Mouse (Mus musculus) MEL-GATA-1-ER (cell line): ENCODE data around the gene Iqgap3.

Experiments used
- DNase-seq: peaks from one replicate; pipeline ENCODE4 v3.0.0-alpha.2; 2012; ENCODE audit warnings: low read depth; ENCODE audit errors: extremely low read depth

Gene Iqgap3

DNA sequence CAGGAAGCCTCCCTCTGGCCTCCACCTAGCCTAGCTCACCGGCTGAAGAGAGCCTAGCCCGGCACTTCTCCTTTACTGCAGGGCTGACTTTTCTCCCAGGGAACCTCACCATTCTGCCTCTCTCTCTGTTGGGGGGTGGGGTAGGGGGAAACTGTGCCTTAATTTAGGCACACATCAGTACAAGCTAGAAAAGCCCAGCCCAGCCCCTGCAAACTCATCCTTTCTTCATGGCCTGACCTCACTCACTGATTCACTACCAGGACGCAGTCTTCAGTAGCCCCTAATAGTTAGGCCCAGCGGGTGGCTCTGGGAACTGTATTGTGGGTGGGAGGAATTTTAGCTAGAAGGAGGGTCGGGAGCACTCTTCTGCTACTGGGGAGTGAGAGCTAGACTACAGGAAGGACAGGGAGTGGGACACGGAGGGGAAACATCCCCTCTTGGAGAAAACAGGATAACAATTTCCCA, 67.8 kb downstream of the Iqgap3 start:
- no peak for DNase-seq

DNA sequence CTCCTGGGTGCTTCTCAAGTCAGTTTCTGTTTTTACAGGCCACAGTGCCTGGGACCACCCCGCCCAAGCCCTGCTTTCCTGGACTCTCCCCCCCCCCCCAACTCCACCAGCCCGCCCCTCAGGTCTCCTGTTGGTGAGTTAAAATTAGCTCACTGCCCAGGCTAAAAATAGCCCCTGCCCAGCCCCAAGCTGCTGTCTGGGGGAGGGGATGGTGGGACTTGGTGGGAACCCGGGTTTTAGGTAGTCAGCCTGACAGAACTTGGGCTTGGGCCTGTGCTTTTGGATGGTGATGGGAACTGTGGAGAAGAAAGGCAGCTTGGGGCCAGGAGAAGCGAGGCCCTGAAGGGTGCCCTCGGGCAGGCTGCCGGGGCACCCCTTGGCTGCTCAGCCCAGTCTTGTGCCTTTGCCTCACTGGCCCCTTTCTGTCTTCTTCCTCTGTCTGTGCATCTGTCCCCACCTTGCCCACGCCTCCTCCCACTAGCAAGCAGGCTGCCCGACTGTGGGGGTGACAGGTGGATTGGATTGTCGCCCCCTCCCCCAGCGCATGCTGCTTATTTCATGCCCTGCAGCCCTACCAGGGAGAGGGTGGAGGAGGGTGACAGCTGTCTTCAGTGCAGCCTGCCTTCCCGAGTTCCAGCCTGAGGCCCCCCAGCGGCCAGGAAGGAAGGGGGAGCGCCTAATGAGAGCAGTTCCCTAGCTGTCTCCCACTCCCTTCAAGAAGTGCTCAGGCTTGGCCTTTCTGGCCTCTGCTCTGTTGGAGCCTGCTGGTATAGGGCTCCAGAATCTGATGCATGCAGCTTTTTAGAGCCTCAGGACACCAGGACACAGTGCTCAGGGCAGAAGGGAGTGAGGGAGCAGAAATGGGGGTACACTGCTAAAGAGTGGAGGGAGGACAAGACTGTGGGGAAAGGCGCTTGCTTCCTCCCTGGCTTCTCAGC, 68.6 kb downstream of the Iqgap3 start:
- DNase-seq: no peak

DNA sequence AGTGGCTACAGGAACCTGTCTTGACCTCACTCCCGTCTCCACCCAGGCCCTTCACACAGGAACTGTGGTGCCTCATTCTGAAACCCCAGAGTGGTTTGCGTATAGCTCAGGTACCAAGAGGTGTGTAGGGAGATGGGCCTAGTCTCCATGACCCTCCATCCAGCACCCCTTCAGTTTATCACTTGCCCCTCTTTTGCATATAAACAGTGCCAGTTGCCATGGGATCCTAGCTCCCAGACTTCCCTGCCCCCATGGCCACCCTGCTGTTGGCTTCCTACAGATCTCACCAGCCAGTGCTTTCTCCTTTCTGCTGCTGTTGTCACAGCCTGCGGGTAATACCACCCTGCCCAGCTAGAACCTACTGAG, 69.2 kb downstream of the Iqgap3 start:
- no peak for DNase-seq

DNA sequence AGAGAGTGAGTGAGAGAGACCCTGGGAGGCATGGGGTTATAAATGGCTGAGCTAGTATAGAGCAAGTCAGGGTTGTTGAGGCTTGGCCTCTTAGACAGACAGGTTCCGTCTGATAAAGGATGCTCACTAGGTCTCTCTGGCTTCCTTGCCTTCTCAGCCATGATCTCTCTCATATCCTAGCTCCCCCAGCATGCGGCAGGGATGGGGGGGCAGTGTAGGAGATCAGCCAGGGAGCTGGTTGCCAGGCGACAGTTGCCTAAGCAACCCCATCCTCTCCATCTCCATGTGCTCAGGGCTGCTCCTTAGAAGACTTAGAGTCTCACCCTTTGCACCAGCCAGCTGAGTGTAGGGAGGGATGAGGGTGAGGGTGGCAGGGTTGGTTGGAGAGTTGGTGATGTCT, 70.3 kb downstream of the Iqgap3 start:
- no peak for DNase-seq

DNA sequence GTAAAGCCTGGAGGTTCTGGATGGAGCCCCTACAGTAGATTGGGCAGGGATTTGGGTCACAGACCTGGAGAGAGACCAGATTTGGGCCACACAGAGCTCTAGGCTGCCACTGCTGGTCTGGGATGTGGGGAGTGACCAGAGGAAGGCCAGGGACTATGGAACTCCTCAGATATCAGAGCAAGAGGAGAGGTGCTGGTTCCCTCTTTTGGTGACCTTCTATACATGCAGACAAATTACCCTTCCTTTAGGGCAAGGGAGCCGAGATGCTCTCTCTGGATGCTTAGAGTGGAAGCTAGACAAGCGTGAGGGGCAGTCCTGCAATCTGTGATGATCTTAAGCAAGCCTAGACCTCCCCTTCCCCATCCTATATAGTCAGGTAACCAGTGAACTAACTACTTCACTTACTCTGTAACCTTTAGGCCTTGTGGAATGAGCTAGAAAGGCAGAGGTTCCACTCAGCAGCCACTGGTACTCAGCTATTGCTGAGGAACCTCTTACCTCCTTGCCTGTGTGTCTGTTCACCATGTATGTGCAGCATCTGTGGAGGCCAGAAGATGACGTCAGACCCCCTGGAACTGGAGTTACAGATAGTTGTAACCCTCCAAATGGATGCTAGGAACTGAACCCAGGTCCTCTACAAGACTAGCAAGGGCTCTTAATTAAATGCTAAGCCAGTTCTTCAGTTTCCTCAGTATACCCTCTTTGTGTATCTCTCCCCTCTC, 71.7 kb downstream of the Iqgap3 start:
- no peak for DNase-seq

DNA sequence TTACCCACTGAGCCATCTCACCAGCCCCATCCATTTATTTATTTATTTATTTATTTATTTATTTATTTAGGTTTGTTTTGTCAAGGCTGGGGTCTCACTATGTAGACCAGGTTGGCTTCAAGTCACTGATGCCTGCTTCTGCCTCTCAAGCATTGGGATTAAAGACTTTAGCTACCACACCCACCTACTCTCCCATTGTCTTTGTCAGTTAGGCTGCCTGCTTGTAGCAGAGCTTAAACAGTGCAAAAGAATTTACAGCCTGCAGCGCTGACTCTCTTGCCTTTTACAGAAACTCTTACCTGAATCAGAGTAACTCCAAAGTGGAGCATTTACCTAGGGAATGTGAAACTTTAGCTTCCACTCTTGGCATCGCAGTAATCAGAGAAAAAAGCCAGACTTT, 72.5 kb downstream of the Iqgap3 start:
- DNase-seq: no peak

DNA sequence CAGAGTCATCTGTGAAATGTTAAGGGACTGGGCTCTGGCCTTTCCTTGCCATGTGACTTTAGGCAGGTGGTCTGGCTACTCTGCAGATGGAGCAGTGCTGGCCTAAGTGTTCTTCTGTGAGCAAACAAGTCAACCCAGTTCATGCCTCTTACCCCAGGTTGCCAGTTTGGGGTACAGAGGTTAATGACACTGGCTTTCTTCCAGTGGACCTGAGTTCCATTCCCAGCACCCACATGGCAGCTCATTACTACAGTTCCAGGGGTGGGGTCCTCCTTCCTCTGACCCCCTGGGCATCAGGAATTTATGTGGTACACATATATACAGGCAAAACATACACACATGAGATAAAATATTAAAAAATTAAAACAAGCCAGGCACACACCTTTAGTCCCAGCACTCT, 75.0 kb downstream of the Iqgap3 start:
- DNase-seq: no peak

DNA sequence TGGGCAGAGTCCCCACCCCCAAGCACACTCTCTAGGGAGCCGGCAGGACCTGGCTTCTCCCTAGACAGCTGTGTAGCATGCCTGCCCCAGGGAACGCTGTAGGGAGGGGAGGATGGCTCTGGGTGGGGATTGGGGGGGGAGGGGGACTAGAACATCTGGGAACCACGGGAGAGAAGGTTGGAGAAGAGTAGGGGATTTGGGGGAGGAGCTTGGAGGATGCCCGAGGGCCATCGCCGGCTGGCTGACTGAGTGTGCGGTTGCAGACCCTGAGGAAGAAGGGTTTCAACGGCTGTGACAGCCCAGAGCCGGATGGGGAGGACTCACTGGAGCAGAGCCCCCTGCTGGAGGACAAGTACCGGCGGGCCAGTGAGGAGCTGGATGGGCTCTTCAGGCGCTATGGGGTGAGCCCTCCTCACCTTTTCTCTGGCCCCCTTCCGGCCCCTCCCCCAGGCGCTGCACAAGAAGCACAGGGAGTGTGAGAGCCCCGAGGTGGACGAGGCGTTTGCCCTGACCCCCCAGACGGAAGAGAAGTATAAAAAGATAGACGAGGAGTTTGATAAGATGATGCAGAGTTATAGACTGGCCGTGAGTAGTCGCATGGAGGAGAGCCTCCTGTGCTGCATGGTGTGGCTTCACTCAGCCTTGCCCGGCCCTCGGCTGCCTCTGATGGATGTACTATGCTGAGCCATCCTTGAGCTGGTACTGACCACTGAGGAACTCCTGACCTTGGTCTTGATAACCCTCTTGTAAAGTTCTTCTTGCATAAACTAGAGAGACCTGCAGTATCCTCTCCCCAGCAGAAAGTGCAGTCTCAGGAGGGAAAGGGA, 76.2 kb downstream of the Iqgap3 start:
- DNase-seq: no peak

DNA sequence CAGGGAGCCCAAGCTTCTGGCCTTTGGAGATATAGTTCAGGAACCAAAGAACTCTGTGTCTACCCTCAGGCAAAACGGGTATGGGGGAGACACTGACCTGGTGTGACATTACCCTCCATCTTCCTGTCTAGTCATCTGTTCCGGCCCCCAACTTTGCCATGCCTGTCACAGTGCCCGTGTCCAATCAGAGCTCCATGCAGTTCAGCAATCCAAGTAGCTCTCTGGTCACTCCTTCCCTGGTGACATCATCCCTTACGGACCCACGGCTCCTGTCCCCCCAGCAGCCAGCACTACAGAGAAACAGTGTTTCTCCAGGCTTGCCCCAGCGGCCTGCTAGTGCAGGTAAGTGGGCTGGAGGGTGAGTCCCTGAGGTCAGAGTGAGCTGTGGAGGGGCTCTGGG, 77.2 kb downstream of the Iqgap3 start:
- no peak for DNase-seq

DNA sequence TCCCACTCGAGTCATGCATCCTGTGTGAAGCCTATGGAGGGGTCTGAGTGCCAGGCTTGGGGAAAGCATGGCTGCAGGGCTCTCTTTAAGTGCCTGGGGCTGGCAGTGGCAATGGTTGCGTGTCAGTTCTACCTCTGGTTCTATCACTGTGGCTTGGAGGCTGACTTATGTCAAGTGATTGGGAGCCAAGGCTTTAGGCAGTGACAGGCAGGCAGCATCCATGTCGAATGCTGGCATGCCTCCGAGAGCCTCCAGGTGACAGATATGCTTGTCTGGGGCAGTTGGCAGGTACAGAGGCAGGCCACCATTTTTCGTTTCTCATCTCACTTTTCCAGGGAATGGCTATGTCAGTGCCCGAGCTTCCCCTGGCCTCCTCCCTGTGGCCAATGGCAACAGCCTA, 79.1 kb downstream of the Iqgap3 start:
- no peak for DNase-seq

DNA sequence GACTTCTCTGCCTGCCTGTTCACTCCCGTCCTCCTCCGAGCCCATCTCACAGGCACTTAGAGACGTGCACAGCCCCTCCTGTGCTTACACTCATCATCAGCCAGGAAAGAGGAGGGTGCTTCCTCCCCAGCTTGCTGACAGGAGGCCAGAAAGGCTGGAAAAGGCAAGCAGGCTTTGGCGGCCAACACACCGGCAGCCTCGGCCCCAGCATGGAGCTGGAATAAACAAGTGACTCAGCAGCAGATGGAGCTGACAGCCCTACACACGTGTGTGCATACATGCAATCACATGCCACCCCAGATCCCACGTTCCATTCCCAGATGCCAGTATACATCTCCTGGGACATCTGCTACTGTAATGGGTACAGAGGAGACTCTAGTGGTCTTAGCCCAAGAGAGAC, 80.5 kb downstream of the Iqgap3 start:
- no peak for DNase-seq

DNA sequence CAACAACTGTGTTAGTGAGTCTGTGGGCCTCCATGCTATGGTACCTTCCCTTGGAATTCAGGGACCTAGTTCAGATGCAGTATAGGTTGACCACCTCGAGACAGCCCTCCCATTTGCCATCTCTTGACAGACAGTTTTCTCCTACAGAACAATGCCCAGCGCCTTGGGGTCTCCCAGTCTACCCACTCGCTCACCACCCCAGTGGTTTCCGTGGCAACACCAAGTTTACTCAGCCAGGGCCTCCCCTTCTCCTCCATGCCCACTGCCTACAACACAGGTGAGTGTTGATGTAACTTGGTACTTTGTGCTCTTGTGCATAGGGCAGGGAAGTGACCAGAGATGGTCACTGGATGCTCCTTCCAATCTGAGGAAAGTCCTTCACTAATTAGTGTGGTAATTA, 81.0 kb downstream of the Iqgap3 start:
- DNase-seq: no peak

DNA sequence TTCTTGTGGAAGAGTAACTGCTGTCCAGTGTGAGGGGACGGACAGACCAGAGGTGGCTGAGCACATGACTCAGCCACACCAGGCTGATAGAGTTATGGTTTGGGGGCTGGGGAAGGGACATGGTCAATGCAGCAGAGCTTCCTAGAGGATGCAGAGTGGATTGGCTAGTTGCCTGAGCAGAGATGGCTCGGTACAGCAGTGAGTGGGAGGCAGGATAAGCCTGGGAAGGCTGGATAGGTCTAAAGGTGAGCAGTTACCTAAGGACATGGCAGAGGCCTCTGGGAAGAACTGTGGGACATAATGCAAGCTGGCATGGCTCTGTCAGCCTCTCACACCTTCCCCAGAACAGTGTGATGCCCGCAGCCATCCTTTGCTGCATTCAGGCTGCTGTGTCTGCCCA, 82.1 kb downstream of the Iqgap3 start:
- no peak for DNase-seq

DNA sequence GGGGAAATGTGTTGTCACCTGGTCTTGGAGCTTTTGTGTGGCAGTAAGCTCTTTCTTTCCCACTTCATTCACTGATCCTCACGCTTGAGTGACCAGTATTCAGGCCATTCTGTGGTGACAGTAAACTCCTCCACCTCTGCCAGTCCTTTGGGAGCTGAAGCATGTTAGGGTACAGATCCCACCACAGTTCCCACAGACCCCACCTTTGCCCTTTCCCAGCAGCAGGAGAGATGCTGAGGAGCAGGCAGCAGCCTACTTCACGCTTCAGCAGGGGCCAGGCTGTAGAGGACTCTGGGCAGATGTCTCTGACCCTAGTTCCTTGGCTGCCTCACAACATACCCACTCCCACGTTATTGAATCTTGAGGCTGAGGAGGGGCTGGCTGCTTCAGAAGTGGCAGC, 82.5 kb downstream of the Iqgap3 start:
- DNase-seq: no peak

DNA sequence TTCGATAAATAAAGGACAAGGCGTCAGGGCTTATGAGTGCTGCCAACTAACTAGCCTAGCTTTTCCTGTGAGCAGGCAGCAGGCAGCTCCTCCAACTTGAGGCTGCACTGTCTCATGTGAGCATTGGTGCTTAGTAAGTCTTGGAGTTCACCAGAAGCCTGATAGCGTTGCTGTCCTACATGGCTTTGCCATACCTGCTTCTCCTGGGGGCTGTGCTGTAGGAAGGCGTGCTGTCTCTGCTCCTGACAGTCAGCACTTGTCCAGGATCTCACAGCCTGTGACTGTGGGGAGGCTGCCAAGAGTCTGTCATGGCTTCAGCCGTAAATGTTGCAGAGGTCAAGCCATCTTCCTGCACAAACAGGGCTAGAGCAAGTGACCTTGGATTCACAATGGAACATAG, 84.3 kb downstream of the Iqgap3 start:
- no peak for DNase-seq

DNA sequence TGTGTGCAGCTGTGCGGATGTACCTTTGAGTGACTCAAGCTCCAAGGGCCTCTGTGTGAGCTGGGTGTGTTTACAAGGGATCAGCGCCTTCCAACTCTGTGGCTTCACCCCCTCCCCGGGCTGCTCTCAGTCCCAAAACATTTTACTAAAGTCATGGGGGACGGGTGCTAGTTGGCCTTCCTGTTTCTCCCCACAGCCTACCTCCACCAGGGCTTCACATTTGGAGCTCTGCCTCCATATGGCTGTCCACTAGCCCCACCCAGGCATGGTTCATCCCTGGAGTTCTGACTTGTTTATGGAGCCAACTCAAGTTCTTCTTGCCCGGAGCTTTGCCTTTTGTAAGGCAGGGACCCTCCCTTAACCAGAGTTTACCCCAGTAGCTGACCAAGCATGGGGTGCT, 88.6 kb downstream of the Iqgap3 start:
- DNase-seq: no peak
